14 mouse cellular contexts compared by ENCODE assay signal in genomic region chr11:68195168-68195567, GRCm38 (mm10).
A peak's percentile ranks its signal among the peaks of the same experiment; 100 is the strongest.
DNase-seq lines count a peak whose midpoint lies in the region; ATAC-seq and TF ChIP-seq lines count a peak whose summit lies in the region.
"Had no signal": no experiment of that assay in that cellular context is flagged by ENCODE, and none has a peak within 500 bp of the region (broad histone marks: within the 10 kb centered on the region; RNA-seq: fewer than 3 reads in every experiment).

No protein-coding gene starts in this region.

- 0 out of 2 replicates have a peak, but pooled peaks have one; percentile 25 for ATAC-seq in heart, embryonic 16.5 days (replicated peaks; ENCODE audit: extremely low read depth, insufficient read depth, low FRiP score)
- ATAC-seq in lung, postnatal 0 days, result peak; percentile 58
- no peak for ATAC-seq in embryonic facial prominence, embryonic 15.5 days (ENCODE audit: insufficient number of reproducible peaks, low FRiP score, low TSS enrichment, low read depth)
- no peak for ATAC-seq in stomach, embryonic 15.5 days (ENCODE audit: insufficient read depth, low FRiP score, low read depth)

- no peak overlapping the region for H3K4me2 ChIP-seq in heart, embryonic 16.5 days (ENCODE audit: low read depth, low read length)
- H3K4me2 ChIP-seq in lung, postnatal 0 days (replicated peaks; ENCODE audit: low read depth, low read length), result no peak overlapping the region
- no peak overlapping the region for H3K4me2 ChIP-seq in embryonic facial prominence, embryonic 15.5 days (replicated peaks)
- no peak overlapping the region for H3K4me2 ChIP-seq in stomach, embryonic 15.5 days
- H3K4me2 ChIP-seq: embryonic facial prominence, embryonic 13.5 days; hindbrain, embryonic 12.5 days; liver, embryonic 13.5 days; neural tube, embryonic 12.5 days had no signal

- TF ChIP-seq CTCF in lung, postnatal 0 days (IDR thresholded peaks at IDR 0.05), result peak; percentile 43

- no peak for DNase-seq in heart, postnatal 14 days
- DNase-seq in lung, postnatal 0 days (ENCODE audit: low spot score), result peak; percentile 55
- no peak for DNase-seq in lung, postnatal 4 days
- DNase-seq in adrenal gland, adult 18-20 months (ENCODE audit: low spot score in 2 of 2), result no peak
- no peak for DNase-seq in gastrocnemius, postnatal 10 days
- DNase-seq: cerebellum, adult 18-20 months; kidney, postnatal 14 days; liver, embryonic 13.5 days had no signal

- TF ChIP-seq EP300 in lung, postnatal 0 days (IDR thresholded peaks at IDR 0.05), result no peak

- H3K4me1 ChIP-seq in heart, embryonic 16.5 days (ENCODE audit: control insufficient read depth, insufficient read depth, low read length), result peaks cover 30% of the 10 kb centered on the region
- peaks cover 25% of the 10 kb centered on the region; the same call in 1 of the 2 replicates for H3K4me1 ChIP-seq in lung, postnatal 0 days (ENCODE audit: insufficient read depth, low read depth, low read length)
- peaks cover 33% of the 10 kb centered on the region for H3K4me1 ChIP-seq in embryonic facial prominence, embryonic 15.5 days
- peaks cover 34% of the 10 kb centered on the region for H3K4me1 ChIP-seq in stomach, embryonic 15.5 days

- intact Hi-C loops in heart, postnatal 14 days (cut with DNase I), result loop anchor here (5.0 kb wide), 1 partner anchor 193 kb away; no protein-coding TSS in a partner anchor

- H3K27ac ChIP-seq in heart, embryonic 16.5 days (ENCODE audit: low read length), result no peak overlapping the region
- no peak overlapping the region for H3K27ac ChIP-seq in lung, postnatal 0 days (ENCODE audit: low read length)
- peak overlapping the region; percentile 41; the same call in 1 of the 2 replicates for H3K27ac ChIP-seq in embryonic facial prominence, embryonic 15.5 days (replicated peaks)
- H3K27ac ChIP-seq in stomach, embryonic 15.5 days, result 0 out of 2 replicates have a peak overlapping the region, but pooled peaks have one; percentile 38
- H3K27ac ChIP-seq: liver, embryonic 13.5 days; neural tube, embryonic 12.5 days had no signal

- H3K4me3 ChIP-seq in heart, embryonic 16.5 days (ENCODE audit: low read length), result no peak overlapping the region
- H3K4me3 ChIP-seq in lung, postnatal 0 days (ENCODE audit: low read depth, low read length), result no peak overlapping the region
- H3K4me3 ChIP-seq in embryonic facial prominence, embryonic 15.5 days (replicated peaks), result no peak overlapping the region
- no peak overlapping the region for H3K4me3 ChIP-seq in stomach, embryonic 15.5 days (replicated peaks)
- H3K4me3 ChIP-seq: embryonic facial prominence, embryonic 13.5 days; hindbrain, embryonic 12.5 days; liver, embryonic 13.5 days; neural tube, embryonic 12.5 days had no signal

- H3K9ac ChIP-seq in heart, embryonic 16.5 days (ENCODE audit: low read length), result no peak overlapping the region
- H3K9ac ChIP-seq in lung, postnatal 0 days (replicated peaks; ENCODE audit: low read depth), result no peak overlapping the region
- no peak overlapping the region for H3K9ac ChIP-seq in embryonic facial prominence, embryonic 15.5 days
- no peak overlapping the region for H3K9ac ChIP-seq in stomach, embryonic 15.5 days
- H3K9ac ChIP-seq: embryonic facial prominence, embryonic 13.5 days; hindbrain, embryonic 12.5 days; liver, embryonic 13.5 days; neural tube, embryonic 12.5 days had no signal

- no peaks in the 10 kb centered on the region for H3K36me3 ChIP-seq in heart, embryonic 16.5 days (ENCODE audit: control insufficient read depth, insufficient read depth)
- H3K36me3 ChIP-seq in lung, postnatal 0 days (ENCODE audit: insufficient read depth, low read length), result no peaks in the 10 kb centered on the region
- H3K36me3 ChIP-seq in embryonic facial prominence, embryonic 15.5 days, result no peaks in the 10 kb centered on the region
- H3K36me3 ChIP-seq in stomach, embryonic 15.5 days, result no peaks in the 10 kb centered on the region
- H3K36me3 ChIP-seq: embryonic facial prominence, embryonic 13.5 days; hindbrain, embryonic 12.5 days; liver, embryonic 13.5 days; neural tube, embryonic 12.5 days had no signal

- no peaks in the 10 kb centered on the region for H3K27me3 ChIP-seq in heart, embryonic 16.5 days (ENCODE audit: control insufficient read depth, insufficient read depth, low read length)
- no peaks in the 10 kb centered on the region for H3K27me3 ChIP-seq in lung, postnatal 0 days (replicated peaks; ENCODE audit: insufficient read depth, low read length)
- no peaks in the 10 kb centered on the region for H3K27me3 ChIP-seq in embryonic facial prominence, embryonic 15.5 days
- H3K27me3 ChIP-seq in stomach, embryonic 15.5 days (replicated peaks), result no peaks in the 10 kb centered on the region
- H3K27me3 ChIP-seq: embryonic facial prominence, embryonic 13.5 days; hindbrain, embryonic 12.5 days; liver, embryonic 13.5 days; neural tube, embryonic 12.5 days had no signal

- WGBS in heart, embryonic 16.5 days, result 40% methylated on average over 6 of the region's 6 CpGs
- 37% methylated on average over 6 of the region's 6 CpGs for WGBS in lung, postnatal 0 days
- WGBS in embryonic facial prominence, embryonic 15.5 days, result 56% methylated on average over 6 of the region's 6 CpGs
- 57% methylated on average over 6 of the region's 6 CpGs for WGBS in stomach, embryonic 15.5 days

- H3K9me3 ChIP-seq in heart, embryonic 16.5 days (replicated peaks; ENCODE audit: control insufficient read depth, low read length), result no peaks in the 10 kb centered on the region
- H3K9me3 ChIP-seq in lung, postnatal 0 days (ENCODE audit: low read length), result no peaks in the 10 kb centered on the region
- no peaks in the 10 kb centered on the region for H3K9me3 ChIP-seq in embryonic facial prominence, embryonic 15.5 days (replicated peaks)
- H3K9me3 ChIP-seq in stomach, embryonic 15.5 days, result no peaks in the 10 kb centered on the region
- H3K9me3 ChIP-seq: embryonic facial prominence, embryonic 13.5 days; hindbrain, embryonic 12.5 days; liver, embryonic 13.5 days; neural tube, embryonic 12.5 days had no signal

Comparison
In these comparisons a context has a peak if more than half of its experiments do, and no peak if none do; other contexts are left out.
1. ATAC-seq: peak in heart, embryonic 16.5 days (single experiment) and lung, postnatal 0 days (single experiment); none in embryonic facial prominence, embryonic 15.5 days (single experiment) and stomach, embryonic 15.5 days (single experiment).
2. H3K27ac ChIP-seq: peak in embryonic facial prominence, embryonic 15.5 days (single experiment) and stomach, embryonic 15.5 days (single experiment); none in heart, embryonic 16.5 days (single experiment) and lung, postnatal 0 days (single experiment).